ENCODE assay signal across 27 mouse cellular contexts in genomic region chr7:87494124-87494682, GRCm38 (mm10). TPM values are rescaled to one million over a fixed set of nuclear protein-coding genes. Genes with fewer than 3 reads are reported as not detected.
DNase-seq lines count a peak whose midpoint lies in the region; ATAC-seq and TF ChIP-seq lines count a peak whose summit lies in the region.
"Had no signal": no experiment of that assay in that cellular context is flagged by ENCODE, and none has a peak within 500 bp of the region (broad histone marks: within the 10 kb centered on the region; RNA-seq: fewer than 3 reads in every experiment).

No protein-coding gene starts in this region.

- ATAC-seq in midbrain, embryonic 15.5 days (replicated peaks) = no peak

- no peaks in the 10 kb centered on the region for H3K27me3 ChIP-seq in midbrain, embryonic 15.5 days (replicated peaks)
- H3K27me3 ChIP-seq: embryonic facial prominence, embryonic 15.5 days; lung, embryonic 15.5 days; stomach, embryonic 15.5 days had no signal

- TF ChIP-seq CTCF in cortical plate, adult 2 months (IDR thresholded peaks at IDR 0.05; ENCODE audit: extremely low read depth, insufficient read depth, low read length) = no peak

- no peak overlapping the region for H3K9ac ChIP-seq in ES-E14 (ENCODE audit: insufficient read depth, low read depth, low read length, poor library complexity, severe bottlenecking)
- H3K9ac ChIP-seq in midbrain, embryonic 15.5 days = no peak overlapping the region
- H3K9ac ChIP-seq: embryonic facial prominence, embryonic 15.5 days; hindbrain, embryonic 14.5 days; liver, embryonic 14.5 days; lung, embryonic 15.5 days; stomach, embryonic 15.5 days had no signal

- no peaks in the 10 kb centered on the region for H3K4me1 ChIP-seq in ES-E14 (ENCODE audit: control insufficient read depth in 2 of 2, insufficient read depth in 2 of 2, low read length in 2 of 2, poor library complexity in 1 of 2)
- no peaks in the 10 kb centered on the region for H3K4me1 ChIP-seq in cortical plate, adult 2 months (ENCODE audit: control insufficient read depth, insufficient read depth, low read length)
- H3K4me1 ChIP-seq in midbrain, embryonic 15.5 days = no peaks in the 10 kb centered on the region
- H3K4me1 ChIP-seq: embryonic facial prominence, embryonic 15.5 days; lung, embryonic 15.5 days; midbrain, embryonic 10.5 days; stomach, embryonic 15.5 days had no signal

- peak; percentile 3 for DNase-seq in layer of hippocampus, adult 11-12 months (ENCODE audit: low spot score)
- no peak for DNase-seq in layer of hippocampus, postnatal 25 days (ENCODE audit: extremely low spot score in 1 of 2, low spot score in 1 of 2)
- peak; percentile 0 for DNase-seq in ES-E14 (ENCODE audit: low read depth, low spot score)
- peak; percentile 33 to 70 for DNase-seq in left cerebral cortex, postnatal 14 days (ENCODE audit: low spot score in 2 of 2)
- DNase-seq in urinary bladder, postnatal 14 days (ENCODE audit: low spot score) = no peak
- DNase-seq in gastrocnemius, postnatal 4 days (ENCODE audit: low spot score in 2 of 2) = no peak
- DNase-seq: adrenal gland, adult 8-10 months; B cell, adult 2 months; cerebellum, adult 11 months; cerebellum, postnatal 14 days; gastrocnemius, postnatal 10 days; heart, adult 18-20 months; heart, postnatal 14 days; kidney, adult 9 months; kidney, postnatal 25 days; lung, postnatal 4 days; retina, postnatal 1 day had no signal

- H3K4me2 ChIP-seq in midbrain, embryonic 15.5 days = no peak overlapping the region
- H3K4me2 ChIP-seq: embryonic facial prominence, embryonic 15.5 days; hindbrain, embryonic 14.5 days; lung, embryonic 15.5 days; stomach, embryonic 15.5 days had no signal

- no peaks in the 10 kb centered on the region for H3K36me3 ChIP-seq in ES-E14 (ENCODE audit: control insufficient read depth, insufficient read depth, low read length, poor library complexity, severe bottlenecking)
- no peaks in the 10 kb centered on the region for H3K36me3 ChIP-seq in midbrain, embryonic 15.5 days (replicated peaks)
- H3K36me3 ChIP-seq: embryonic facial prominence, embryonic 15.5 days; lung, embryonic 15.5 days; midbrain, embryonic 10.5 days; stomach, embryonic 15.5 days had no signal

- no peak for TF ChIP-seq POLR2A in cortical plate, adult 2 months (IDR thresholded peaks at IDR 0.05; ENCODE audit: extremely low read depth, insufficient read depth, low read length)

- intact Hi-C loops in left cerebral cortex, postnatal 14 days (cut with DNase I) = no loop called here

- 20% methylated on average over 4 of the region's 4 CpGs for WGBS in midbrain, embryonic 15.5 days

- no peaks in the 10 kb centered on the region for H3K9me3 ChIP-seq in ES-E14 (ENCODE audit: control insufficient read depth, insufficient read depth, low read depth, low read length)
- no peaks in the 10 kb centered on the region for H3K9me3 ChIP-seq in midbrain, embryonic 15.5 days
- H3K9me3 ChIP-seq: embryonic facial prominence, embryonic 15.5 days; lung, embryonic 15.5 days; midbrain, embryonic 10.5 days; stomach, embryonic 15.5 days had no signal

- H3K4me3 ChIP-seq in ES-E14 (ENCODE audit: insufficient read depth in 1 of 2, low read depth in 1 of 2, low read length in 2 of 2, poor library complexity in 1 of 2, severe bottlenecking in 1 of 2) = no peak overlapping the region
- H3K4me3 ChIP-seq in cortical plate, adult 2 months (ENCODE audit: insufficient read depth, low read length) = no peak overlapping the region
- no peak overlapping the region for H3K4me3 ChIP-seq in midbrain, embryonic 15.5 days
- H3K4me3 ChIP-seq: embryonic facial prominence, embryonic 15.5 days; lung, embryonic 15.5 days; midbrain, embryonic 10.5 days; stomach, embryonic 15.5 days had no signal

- H3K27ac ChIP-seq in ES-E14 (ENCODE audit: insufficient read depth, low read depth, low read length, poor library complexity, severe bottlenecking) = no peak overlapping the region
- peak overlapping the region; percentile 10; the same call in 1 of the 2 replicates for H3K27ac ChIP-seq in cortical plate, adult 2 months (ENCODE audit: insufficient read depth, low read length)
- no peak overlapping the region for H3K27ac ChIP-seq in midbrain, embryonic 15.5 days
- H3K27ac ChIP-seq: embryonic facial prominence, embryonic 15.5 days; hindbrain, embryonic 14.5 days; liver, embryonic 14.5 days; lung, embryonic 15.5 days; midbrain, embryonic 10.5 days; stomach, embryonic 15.5 days had no signal

- in situ Hi-C loops in ES-E14 (cut with MboI; ENCODE audit: low sequenced_read_pairs in 2 of 2, unreplicated experiment in 2 of 2) = no loop called here

TF ChIP-seq in ES-E14, 5 proteins besides CTCF, POLR2A, EP300 and RAD21:
- TF ChIP-seq CHD2 (IDR thresholded peaks at IDR 0.05; ENCODE audit: low read depth, low read length) (no peak), ZC3H11A (IDR thresholded peaks at IDR 0.05; ENCODE audit: borderline replicate concordance, low read depth, low read length) (no peak), MAFK (IDR thresholded peaks at IDR 0.05; ENCODE audit: insufficient read depth, low read depth, low read length) (no peak), HCFC1 (IDR thresholded peaks at IDR 0.05; ENCODE audit: borderline replicate concordance, insufficient read depth, low read length) (no peak), ZNF384 (IDR thresholded peaks at IDR 0.05; ENCODE audit: low read depth, low read length) (no peak)

RNA-seq across cellular contexts. Expression of gene Tyr, which starts 0.9 kb away (rescaled TPM):
- total RNA-seq in layer of hippocampus, postnatal 25 days (2021) = under 1 TPM in 1 of 2 experiments, not detected in 1; 0.07 TPM
- not detected in 2 replicates for total RNA-seq in ES-E14 (2012; rRNA removed)
- 0.02 and 0.04 TPM in 2 replicates for polyA plus RNA-seq in cortical plate, adult 2 months (2012; rRNA removed)
- not detected for total RNA-seq in left cerebral cortex, postnatal 14 days (2021)
- total RNA-seq in gastrocnemius, postnatal 4 days (2021) = under 1 TPM; 0.17 to 0.26 TPM
- 0.04 TPM in 1 of 2 replicates, not detected in the other for polyA plus RNA-seq in midbrain, embryonic 15.5 days (2015; fragmentation: Nextera tagmentation; extraction: Ambion mirVana)
- total RNA-seq: adrenal gland, adult 8-10 months; heart, adult 18-20 months; layer of hippocampus, postnatal 10 days had no signal
- polyA plus RNA-seq: intestine, embryonic 14.5 days; stomach, embryonic 15.5 days had no signal

Comparison
In these comparisons a context has a peak if more than half of its experiments do, and no peak if none do; other contexts are left out.
1. DNase-seq: peak in layer of hippocampus, adult 11-12 months (single experiment), ES-E14 (single experiment) and left cerebral cortex, postnatal 14 days (2 of 2); none in layer of hippocampus, postnatal 25 days (0 of 2), urinary bladder, postnatal 14 days (single experiment) and gastrocnemius, postnatal 4 days (0 of 2).